Mouse (Mus musculus): Measurements from ENCODE around the gene Map4k1. TPM values are rescaled to one million over a fixed set of nuclear protein-coding genes. Genes with fewer than 3 reads are reported as not detected.

Gene Map4k1
- polyA plus RNA-seq, 1 experiment from 2014 or later: 5.5 TPM

Small RNA genes within 50 kb of the gene (microRNA-seq; reads per million reads assigned to microRNA genes)
- gene Gm44408: not detected

Other genes with a start within 250 kb of the Map4k1 start
- 123 and 127 TPM in 2 replicates for gene Mrps12, start 240.2 kb upstream of the Map4k1 start, polyA plus RNA-seq (2016; fragmentation: Nextera tagmentation; extraction: Ambion mirVana)
- gene Sars2, start 240.1 kb upstream of the Map4k1 start, polyA plus RNA-seq (2016; fragmentation: Nextera tagmentation; extraction: Ambion mirVana): 28.6 and 32.0 TPM in 2 replicates
- 9.7 and 10.4 TPM in 2 replicates for gene Ccer2, start 225.9 kb upstream of the Map4k1 start, polyA plus RNA-seq (2016; fragmentation: Nextera tagmentation; extraction: Ambion mirVana)
- 86.4 and 89.1 TPM in 2 replicates for gene Sirt2, start 215.3 kb upstream of the Map4k1 start, polyA plus RNA-seq (2016; fragmentation: Nextera tagmentation; extraction: Ambion mirVana)
- gene Nfkbib, start 214.5 kb upstream of the Map4k1 start, polyA plus RNA-seq (2016; fragmentation: Nextera tagmentation; extraction: Ambion mirVana): 51.5 and 52.4 TPM in 2 replicates
- gene Rinl, start 193.1 kb upstream of the Map4k1 start, polyA plus RNA-seq (2016; fragmentation: Nextera tagmentation; extraction: Ambion mirVana): 2.8 TPM in 2 replicates
- 264 and 338 TPM in 2 replicates for gene Hnrnpl, start 173.5 kb upstream of the Map4k1 start, polyA plus RNA-seq (2016; fragmentation: Nextera tagmentation; extraction: Ambion mirVana)
- gene Ech1, start 156.8 kb upstream of the Map4k1 start, polyA plus RNA-seq (2016; fragmentation: Nextera tagmentation; extraction: Ambion mirVana): 82.2 and 89.2 TPM in 2 replicates
- 4.6 and 4.9 TPM in 2 replicates for gene Lgals4, start 148.2 kb upstream of the Map4k1 start, polyA plus RNA-seq (2016; fragmentation: Nextera tagmentation; extraction: Ambion mirVana)
- gene Lgals7, start 118.2 kb upstream of the Map4k1 start, polyA plus RNA-seq (2016; fragmentation: Nextera tagmentation; extraction: Ambion mirVana): 2.1 and 3.0 TPM in 2 replicates
- 0.28 and 0.57 TPM in 2 replicates for gene Capn12, start 100.6 kb upstream of the Map4k1 start, polyA plus RNA-seq (2016; fragmentation: Nextera tagmentation; extraction: Ambion mirVana)
- gene Actn4, start 19.7 kb upstream of the Map4k1 start, polyA plus RNA-seq (2016; fragmentation: Nextera tagmentation; extraction: Ambion mirVana): 186 and 192 TPM in 2 replicates
- gene Eif3k, start 186 bp upstream of the Map4k1 start, polyA plus RNA-seq (2016; fragmentation: Nextera tagmentation; extraction: Ambion mirVana): 327 and 336 TPM in 2 replicates
- gene Ryr1, start 143.1 kb downstream of the Map4k1 start, polyA plus RNA-seq (2016; fragmentation: Nextera tagmentation; extraction: Ambion mirVana): 4.4 and 5.0 TPM in 2 replicates
- gene Rasgrp4, start 152.8 kb downstream of the Map4k1 start, polyA plus RNA-seq (2016; fragmentation: Nextera tagmentation; extraction: Ambion mirVana): 0.61 and 0.77 TPM in 2 replicates
- gene Fam98c, start 174.2 kb downstream of the Map4k1 start, polyA plus RNA-seq (2016; fragmentation: Nextera tagmentation; extraction: Ambion mirVana): 30.8 and 33.7 TPM in 2 replicates
- 0.86 and 0.95 TPM in 2 replicates for gene Ggn, start 188.2 kb downstream of the Map4k1 start, polyA plus RNA-seq (2016; fragmentation: Nextera tagmentation; extraction: Ambion mirVana)
- 8.3 and 9.0 TPM in 2 replicates for gene Spred3, start 188.4 kb downstream of the Map4k1 start, polyA plus RNA-seq (2016; fragmentation: Nextera tagmentation; extraction: Ambion mirVana)
- gene Psmd8, start 198.7 kb downstream of the Map4k1 start, polyA plus RNA-seq (2016; fragmentation: Nextera tagmentation; extraction: Ambion mirVana): 326 and 327 TPM in 2 replicates
- 1.1 and 1.8 TPM in 2 replicates for gene Catsperg1, start 232.0 kb downstream of the Map4k1 start, polyA plus RNA-seq (2016; fragmentation: Nextera tagmentation; extraction: Ambion mirVana)